Mouse (Mus musculus): Measurements from ENCODE around the gene 1110051M20Rik.

DNA sequence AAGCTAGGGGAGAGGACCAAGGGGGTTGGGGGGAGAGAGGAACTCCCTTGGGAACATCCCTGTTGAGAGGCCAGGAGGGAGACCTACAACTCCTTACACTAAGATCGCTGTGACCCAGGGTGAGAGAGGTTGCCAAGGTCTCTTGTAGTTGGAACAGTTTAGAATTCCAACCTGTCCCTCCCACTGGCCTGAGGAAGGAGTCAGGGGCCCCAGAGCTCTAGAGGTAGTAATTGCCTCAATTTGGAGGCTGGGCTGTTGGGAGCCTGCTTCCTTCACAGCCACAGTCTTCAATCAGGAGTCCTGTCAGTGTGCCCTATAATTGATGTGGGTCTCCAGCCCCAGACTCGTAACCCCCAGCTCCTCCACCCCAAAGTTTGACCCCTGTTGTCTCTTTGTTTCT is 17.7 kb upstream of the 1110051M20Rik start:
- TF ChIP-seq CTCF (IDR thresholded peaks at IDR 0.05; ENCODE audit: low read depth) (no peak), EP300 (IDR thresholded peaks at IDR 0.05; ENCODE audit: low read depth) (no peak)

Data from liver, embryonic 14.5 days (tissue).